Mouse (Mus musculus) stomach, postnatal 0 days (tissue): ENCODE data around the gene Drc1.

Source experiments
- CTCF ChIP-seq: IDR thresholded peaks from 2 replicates; pipeline ENCODE4 v1.5.1; 2016; ENCODE audit warnings: antibody characterized with exemption, low read depth, mild to moderate bottlenecking, moderate library complexity
- EP300 ChIP-seq: optimal IDR thresholded peaks from 2 replicates; pipeline ENCODE3; 2016; ENCODE audit warnings: antibody characterized with exemption

- TF ChIP-seq CTCF (no peak), EP300 (no peak)
These were observed 324 bp upstream of the Drc1 start for GRCm38 (mm10) chr5:30280864-30281263.
